ENCODE assay signal across 13 mouse cellular contexts in the genomic region with DNA sequence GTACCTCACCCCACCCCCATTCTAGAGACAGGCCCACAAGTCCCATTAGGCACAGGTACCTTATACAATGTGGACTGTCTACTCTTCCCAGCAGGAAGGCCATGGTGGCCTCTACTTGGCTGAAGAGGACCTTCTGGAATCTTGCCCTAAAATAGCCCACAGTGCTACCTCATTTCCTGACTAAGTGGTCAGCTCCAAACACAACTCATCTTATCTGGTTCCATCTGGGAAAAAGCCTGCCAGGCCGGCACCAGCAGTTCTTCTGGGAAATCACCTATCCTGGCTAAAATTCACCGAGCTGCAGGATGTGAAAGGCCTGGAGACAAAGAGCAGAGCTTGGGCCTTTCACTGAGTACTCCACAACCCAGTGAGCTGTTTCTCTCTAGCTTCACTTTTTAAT.
A peak's percentile ranks its signal among the peaks of the same experiment; 100 is the strongest.
DNase-seq lines count a peak whose midpoint lies in the region; ATAC-seq and TF ChIP-seq lines count a peak whose summit lies in the region.
"Had no signal": no experiment of that assay in that cellular context is flagged by ENCODE, and none has a peak within 500 bp of the region (broad histone marks: within the 10 kb centered on the region; RNA-seq: fewer than 3 reads in every experiment).

No protein-coding gene starts in this region.

- no peak overlapping the region for H3K4me2 ChIP-seq in heart, postnatal 0 days (ENCODE audit: low read depth, low read length)
- H3K4me2 ChIP-seq: hindbrain, embryonic 14.5 days; neural tube, embryonic 13.5 days had no signal

- no peak for ATAC-seq in heart, postnatal 0 days (ENCODE audit: insufficient read depth, low read depth)

- no peak for TF ChIP-seq EP300 in heart, postnatal 0 days (IDR thresholded peaks at IDR 0.05; ENCODE audit: low read depth)

- peaks cover 18% of the 10 kb centered on the region for H3K4me1 ChIP-seq in heart, embryonic 10.5 days
- H3K4me1 ChIP-seq in spleen, adult 2 months (ENCODE audit: control insufficient read depth, insufficient read depth, insufficient read length), result no peaks in the 10 kb centered on the region; the same call in 1 of the 2 replicates
- H3K4me1 ChIP-seq in heart, postnatal 0 days (ENCODE audit: control insufficient read depth, insufficient read depth), result no peaks in the 10 kb centered on the region; the same call in 1 of the 2 replicates
- H3K4me1 ChIP-seq: neural tube, embryonic 13.5 days had no signal

- intact Hi-C loops in heart, postnatal 10 days (cut with DNase I), result loop anchor here (1.0 to 5.0 kb wide), 3 partner anchors 86 to 218 kb away; a partner anchor contains a TSS

- WGBS in heart, embryonic 10.5 days, result 42% methylated on average over 2 of the region's 2 CpGs
- 83% methylated on average over 2 of the region's 2 CpGs for WGBS in spleen, adult 2 months
- 69% methylated on average over 2 of the region's 2 CpGs for WGBS in heart, postnatal 0 days

- H3K9ac ChIP-seq in heart, postnatal 0 days (replicated peaks; ENCODE audit: low read depth, low read length), result no peak overlapping the region
- H3K9ac ChIP-seq: hindbrain, embryonic 14.5 days; neural tube, embryonic 13.5 days had no signal

- no peaks in the 10 kb centered on the region for H3K9me3 ChIP-seq in heart, embryonic 10.5 days
- no peaks in the 10 kb centered on the region for H3K9me3 ChIP-seq in heart, postnatal 0 days (replicated peaks; ENCODE audit: control insufficient read depth, low read length)
- H3K9me3 ChIP-seq: neural tube, embryonic 13.5 days had no signal

- TF ChIP-seq POLR2A in spleen, adult 2 months (IDR thresholded peaks at IDR 0.05; ENCODE audit: low read depth, low read length), result no peak

- no peak for DNase-seq in heart, embryonic 10.5 days (ENCODE audit: low spot score)
- DNase-seq in heart, postnatal 10 days, result no peak
- DNase-seq in spleen, adult 2 months (ENCODE audit: low read depth in 1 of 2, low spot score in 2 of 2), result no peak
- DNase-seq in spleen, adult 18-20 months, result no peak
- no peak for DNase-seq in heart, postnatal 0 days (ENCODE audit: low spot score)
- no peak for DNase-seq in thymus, postnatal 14 days
- no peak for DNase-seq in urinary bladder, postnatal 14 days (ENCODE audit: low spot score)
- DNase-seq: adrenal gland, postnatal 25 days; cerebellum, adult 11 months; midbrain, embryonic 14.5 days; thymus, postnatal 4 days had no signal

- H3K27ac ChIP-seq in heart, embryonic 10.5 days, result peak overlapping the region; percentile 76
- H3K27ac ChIP-seq in spleen, adult 2 months (ENCODE audit: insufficient read depth, low read length), result peak overlapping the region; percentile 31
- peak overlapping the region; percentile 81 for H3K27ac ChIP-seq in heart, postnatal 0 days (ENCODE audit: low read depth)
- H3K27ac ChIP-seq: hindbrain, embryonic 14.5 days; neural tube, embryonic 13.5 days had no signal

- no peak overlapping the region for H3K4me3 ChIP-seq in heart, embryonic 10.5 days
- H3K4me3 ChIP-seq in spleen, adult 2 months (ENCODE audit: extremely low read depth, insufficient read depth, insufficient read length), result no peak overlapping the region
- H3K4me3 ChIP-seq in heart, postnatal 0 days (ENCODE audit: low read depth, low read length), result no peak overlapping the region
- H3K4me3 ChIP-seq: neural tube, embryonic 13.5 days had no signal

- H3K27me3 ChIP-seq in heart, embryonic 10.5 days (ENCODE audit: insufficient read depth, poor library complexity, severe bottlenecking), result peaks cover 9% of the 10 kb centered on the region
- H3K27me3 ChIP-seq in spleen, adult 2 months (ENCODE audit: control insufficient read depth, insufficient read depth, low read length), result no peaks in the 10 kb centered on the region
- H3K27me3 ChIP-seq in heart, postnatal 0 days (ENCODE audit: control insufficient read depth, insufficient read depth, low read length), result no peaks in the 10 kb centered on the region

- H3K36me3 ChIP-seq in heart, embryonic 10.5 days, result no peaks in the 10 kb centered on the region
- no peaks in the 10 kb centered on the region for H3K36me3 ChIP-seq in spleen, adult 2 months (ENCODE audit: control insufficient read depth, insufficient read depth, low read length)
- no peaks in the 10 kb centered on the region for H3K36me3 ChIP-seq in heart, postnatal 0 days (replicated peaks; ENCODE audit: control insufficient read depth, insufficient read depth, low read length)
- H3K36me3 ChIP-seq: neural tube, embryonic 13.5 days had no signal

- no peak for TF ChIP-seq CTCF in spleen, adult 2 months (IDR thresholded peaks at IDR 0.05; ENCODE audit: extremely low read depth, insufficient read depth, insufficient read length, insufficient replicate concordance)
- TF ChIP-seq CTCF in heart, postnatal 0 days (IDR thresholded peaks at IDR 0.05; ENCODE audit: low read depth), result no peak

Comparison
In these comparisons a context has a peak if more than half of its experiments do, and no peak if none do; other contexts are left out.
1. H3K27ac ChIP-seq: peak in every context shown above with its lines; median percentile 81 in heart, postnatal 0 days; 76 in heart, embryonic 10.5 days; 31 in spleen, adult 2 months.